Mouse (Mus musculus): Measurements from ENCODE around the gene Zbtb16.

GRCm38 (mm10) chr9:48696330-48696729 lies 139.7 kb downstream of the Zbtb16 start:
- no peak for TF ChIP-seq CTCF (conservative IDR thresholded peaks at IDR 0.05 in 1 of 2, IDR thresholded peaks at IDR 0.05 in 1 of 2; ENCODE audit: low read depth in 2 of 2, low read length in 2 of 2)
- TF ChIP-seq ZKSCAN1 (IDR thresholded peaks at IDR 0.05; ENCODE audit: borderline replicate concordance, low read depth, low read length): no peak
- TF ChIP-seq POLR2A (IDR thresholded peaks at IDR 0.05; ENCODE audit: low read depth, low read length): no peak
- TF ChIP-seq HCFC1 (IDR thresholded peaks at IDR 0.05; ENCODE audit: low read depth, low read length): no peak
- no peak for TF ChIP-seq E2F4 (IDR thresholded peaks at IDR 0.05; ENCODE audit: insufficient replicate concordance, low read depth, low read length)
